Mouse (Mus musculus) lung, embryonic 16.5 days (tissue): ENCODE data around the gene Fam168b. TPM values are rescaled to one million over a fixed set of nuclear protein-coding genes. Genes with fewer than 3 reads are reported as not detected.

ENCODE experiments used
- ATAC-seq: fragments of 200-750 bp; cut with Nextera tagmentation; 2 replicates; pipeline ENCODE4 v1.8.0; 2017; ENCODE audit warnings: low read depth, mild to moderate bottlenecking, moderate library complexity
- H3K27ac ChIP-seq: fragments of 300-500 bp; sonication (generic); 2 replicates; pipeline ENCODE4 v1.5.1; 2014; ENCODE audit warnings: mild to moderate bottlenecking, control low read depth, low read length
- H3K27me3 ChIP-seq: fragments of 300-500 bp; sonication (generic); 2 replicates; pipeline ENCODE4 v1.6.1; 2014; ENCODE audit warnings: low read depth, low read length, mixed read lengths; ENCODE audit not compliant: control insufficient read depth, insufficient read depth
- H3K36me3 ChIP-seq: fragments of 300-500 bp; sonication (generic); 2 replicates; pipeline ENCODE4 v1.6.1; 2014; ENCODE audit warnings: low read length; ENCODE audit not compliant: control insufficient read depth, insufficient read depth
- H3K4me1 ChIP-seq: fragments of 300-500 bp; sonication (generic); replicated peaks from 2 replicates; pipeline ENCODE4 v1.6.1; 2014; ENCODE audit warnings: low read length, mixed read lengths; ENCODE audit not compliant: control insufficient read depth, insufficient read depth
- H3K4me2 ChIP-seq: fragments of 300-500 bp; sonication (generic); 2 replicates; pipeline ENCODE4 v1.6.1; 2014; ENCODE audit warnings: low read depth, low read length, control low read depth
- H3K4me3 ChIP-seq: fragments of 300-500 bp; sonication (generic); 2 replicates; pipeline ENCODE4 v1.5.1; 2014; ENCODE audit warnings: mild to moderate bottlenecking, low read length, control low read depth
- H3K9ac ChIP-seq: fragments of 300-500 bp; sonication (generic); 2 replicates; pipeline ENCODE4 v1.6.1; 2014; ENCODE audit warnings: low read length, control low read depth
- H3K9me3 ChIP-seq: fragments of 300-500 bp; sonication (generic); 2 replicates; pipeline ENCODE4 v1.6.1; 2016; ENCODE audit warnings: low read length; ENCODE audit not compliant: control insufficient read depth
- WGBS: fragments of 180-500 bp; shearing (Covaris S2); extraction: QIAGEN DNeasy Blood & Tissue Kit; methylation state at CpG from one replicate; pipeline ENCODE4 v1.1.7; 2014; 5-methylcytosine and 5-hydroxymethylcytosine counted together
- polyA plus RNA-seq: library from polyadenylated mRNA; unstranded; fragments of >200 nt; fragmentation: Nextera tagmentation; extraction: Ambion mirVana; gene quantifications from 2 replicates; pipeline ENCODE4 v1.2.1, GENCODE M21; 2015

The Fam168b gene
- polyA plus RNA-seq, 1 experiment from 2014 or later, result 57.1 TPM

GRCm38 (mm10) chr1:34811035-34811434 is 31.8 kb downstream of the Fam168b start:
- WGBS, result 63% methylated on average over 6 of the region's 6 CpGs
- Histone ChIP-seq H3K9ac (no peak overlapping the region), H3K4me2 (no peak overlapping the region), H3K9me3 (no peaks in the 10 kb centered on the region), H3K4me1 (no peaks in the 10 kb centered on the region; the same call in 1 of the 2 replicates), H3K36me3 (peaks cover 9% of the 10 kb centered on the region), H3K27me3 (no peaks in the 10 kb centered on the region; the same call in 1 of the 2 replicates), H3K4me3 (no peak overlapping the region), H3K27ac (no peak overlapping the region)
- no peak for ATAC-seq

- Histone ChIP-seq H3K4me1 (no peaks in the 10 kb centered on the region), H3K9me3 (no peaks in the 10 kb centered on the region), H3K4me2 (no peak overlapping the region), H3K27me3 (no peaks in the 10 kb centered on the region; the same call in 1 of the 2 replicates), H3K36me3 (peaks cover 8% of the 10 kb centered on the region), H3K9ac (no peak overlapping the region), H3K27ac (no peak overlapping the region), H3K4me3 (no peak overlapping the region)
- WGBS, result 83% methylated on average over 11 of the region's 11 CpGs
- 0 out of 2 replicates have a peak, but pooled peaks have one; percentile 11 for ATAC-seq
Observed at GRCm38 (mm10) chr1:34810293-34810692, 32.6 kb downstream of the Fam168b start.

- H3K4me2 ChIP-seq, result no peak overlapping the region
- H3K4me3 ChIP-seq, result no peak overlapping the region
- H3K9ac ChIP-seq, result no peak overlapping the region
- H3K27ac ChIP-seq, result no peak overlapping the region
- no peaks in the 10 kb centered on the region for H3K9me3 ChIP-seq
- no peaks in the 10 kb centered on the region; the same call in 1 of the 2 replicates for H3K27me3 ChIP-seq
- peaks cover 3% of the 10 kb centered on the region; the same call in 1 of the 2 replicates for H3K36me3 ChIP-seq
- WGBS, result 81% methylated on average over 8 of the region's 8 CpGs
- H3K4me1 ChIP-seq, result no peaks in the 10 kb centered on the region
- ATAC-seq, result no peak
Observed at GRCm38 (mm10) chr1:34808445-34808844, 34.4 kb downstream of the Fam168b start.

GRCm38 (mm10) chr1:34805931-34806520 is 36.8 kb downstream of the Fam168b start:
- Histone ChIP-seq H3K9ac (no peak overlapping the region), H3K27ac (no peak overlapping the region), H3K9me3 (no peaks in the 10 kb centered on the region), H3K4me2 (no peak overlapping the region), H3K27me3 (no peaks in the 10 kb centered on the region; the same call in 1 of the 2 replicates), H3K4me3 (no peak overlapping the region), H3K4me1 (peaks cover 4% of the 10 kb centered on the region; the same call in 1 of the 2 replicates), H3K36me3 (no peaks in the 10 kb centered on the region; the same call in 1 of the 2 replicates)
- no peak for ATAC-seq
- 28% methylated on average over 35 of the region's 35 CpGs for WGBS

GRCm38 (mm10) chr1:34804863-34805262 is 38.0 kb downstream of the Fam168b start:
- no peak overlapping the region for H3K4me2 ChIP-seq
- peaks cover 4% of the 10 kb centered on the region; the same call in 1 of the 2 replicates for H3K4me1 ChIP-seq
- no peak overlapping the region for H3K27ac ChIP-seq
- no peak overlapping the region for H3K9ac ChIP-seq
- no peaks in the 10 kb centered on the region; the same call in 1 of the 2 replicates for H3K36me3 ChIP-seq
- ATAC-seq, result no peak
- 83% methylated on average over 7 of the region's 7 CpGs for WGBS
- H3K27me3 ChIP-seq, result no peaks in the 10 kb centered on the region; the same call in 1 of the 2 replicates
- no peak overlapping the region for H3K4me3 ChIP-seq
- no peaks in the 10 kb centered on the region for H3K9me3 ChIP-seq

- Histone ChIP-seq H3K27ac (no peak overlapping the region), H3K9ac (peak overlapping the region; percentile 67), H3K4me3 (peak overlapping the region; percentile 65), H3K4me1 (peaks cover 4% of the 10 kb centered on the region; the same call in 1 of the 2 replicates), H3K9me3 (no peaks in the 10 kb centered on the region), H3K27me3 (no peaks in the 10 kb centered on the region; the same call in 1 of the 2 replicates), H3K4me2 (peak overlapping the region; percentile 89), H3K36me3 (no peaks in the 10 kb centered on the region)
- 27% methylated on average over 7 of the region's 7 CpGs for WGBS
- ATAC-seq, result peak; percentile 47
Observed at GRCm38 (mm10) chr1:34802290-34802642, 40.6 kb downstream of the Fam168b start.

GRCm38 (mm10) chr1:34801616-34802289 is 41.1 kb downstream of the Fam168b start:
- Histone ChIP-seq H3K4me3 (peak overlapping the region; percentile 65), H3K4me1 (peaks cover 4% of the 10 kb centered on the region; the same call in 1 of the 2 replicates), H3K4me2 (peak overlapping the region; percentile 89), H3K27ac (no peak overlapping the region), H3K9ac (peak overlapping the region; percentile 67), H3K9me3 (no peaks in the 10 kb centered on the region), H3K36me3 (no peaks in the 10 kb centered on the region), H3K27me3 (no peaks in the 10 kb centered on the region; the same call in 1 of the 2 replicates)
- peak; percentile 86 for ATAC-seq
- 1% methylated on average over 45 of the region's 47 CpGs for WGBS

- ATAC-seq, result no peak
- no peak overlapping the region for H3K27ac ChIP-seq
- H3K4me1 ChIP-seq, result peaks cover 4% of the 10 kb centered on the region; the same call in 1 of the 2 replicates
- H3K36me3 ChIP-seq, result no peaks in the 10 kb centered on the region
- no peaks in the 10 kb centered on the region for H3K9me3 ChIP-seq
- 64% methylated on average over 2 of the region's 2 CpGs for WGBS
- no peak overlapping the region for H3K9ac ChIP-seq
- no peak overlapping the region for H3K4me3 ChIP-seq
- no peaks in the 10 kb centered on the region for H3K27me3 ChIP-seq
- no peak overlapping the region for H3K4me2 ChIP-seq
Observed at GRCm38 (mm10) chr1:34799140-34799539, 43.7 kb downstream of the Fam168b start.
